Mouse (Mus musculus): ENCODE measurements around the gene Slc25a47. TPM values are rescaled to one million over a fixed set of nuclear protein-coding genes. Genes with fewer than 3 reads are reported as not detected.

The Slc25a47 gene
- polyA plus RNA-seq, 1 experiment from 2014 or later, result 32.5 TPM

DNA sequence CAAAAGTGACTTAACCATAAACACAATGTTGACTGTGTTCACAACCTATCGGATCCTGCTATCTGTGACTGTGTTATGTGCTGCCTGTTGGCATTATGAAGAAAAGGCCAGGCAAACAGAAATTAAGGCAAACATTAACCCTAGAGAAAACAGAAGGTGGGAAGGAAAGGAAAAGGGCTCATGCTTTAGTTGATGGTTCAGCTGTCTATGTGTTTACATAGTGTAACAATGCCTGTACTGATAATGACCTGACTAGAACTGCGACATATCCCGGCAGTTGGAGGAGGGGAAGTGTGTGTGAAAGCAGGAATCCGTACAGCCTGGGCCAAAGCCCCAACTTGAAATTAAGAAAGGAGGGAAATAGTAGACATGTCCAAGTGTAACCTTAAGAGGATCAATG is 51.2 kb downstream of the Slc25a47 start:
- no peak overlapping the region for H3K27ac ChIP-seq (ENCODE audit: low read length)

DNA sequence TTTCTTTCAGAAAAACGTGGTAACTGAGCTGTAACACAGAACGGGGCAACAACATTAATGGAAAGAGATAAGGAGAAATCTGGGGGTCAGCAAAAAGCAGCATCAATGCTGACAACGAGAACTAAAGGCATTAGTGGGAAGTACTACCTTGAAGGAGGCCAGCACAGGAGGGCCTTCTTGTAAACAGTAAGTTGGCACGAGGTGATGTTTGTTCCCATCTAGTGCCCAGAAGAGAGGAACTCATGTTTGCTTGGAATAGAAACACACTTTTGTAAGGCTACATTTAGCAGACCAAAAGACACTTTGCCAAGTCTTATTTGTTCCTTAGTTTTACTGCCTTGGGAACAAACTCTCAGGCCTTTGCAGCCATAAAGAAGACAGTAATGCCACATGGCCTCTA is 52.8 kb downstream of the Slc25a47 start:
- H3K4me2 ChIP-seq (ENCODE audit: low read depth, low read length), result no peak overlapping the region
- H3K9ac ChIP-seq (ENCODE audit: low read depth, low read length), result no peak overlapping the region
- no peaks in the 10 kb centered on the region for H3K9me3 ChIP-seq (replicated peaks; ENCODE audit: control insufficient read depth, low read length)
- peaks cover 9% of the 10 kb centered on the region for H3K4me1 ChIP-seq (ENCODE audit: control insufficient read depth, low read depth, low read length)
- no peak overlapping the region for H3K27ac ChIP-seq (ENCODE audit: low read length)
- H3K4me3 ChIP-seq (ENCODE audit: low read depth, low read length), result no peak overlapping the region
- WGBS (ENCODE audit: insufficient replicate concordance), result 52% methylated on average over 4 of the region's 4 CpGs
- no peak for ATAC-seq (ENCODE audit: low read depth)
- peaks cover 5% of the 10 kb centered on the region for H3K36me3 ChIP-seq (ENCODE audit: control insufficient read depth, insufficient read depth)
- no peaks in the 10 kb centered on the region for H3K27me3 ChIP-seq (ENCODE audit: control insufficient read depth, insufficient read depth, low read depth, low read length)

More for the DNA sequence above, 51.2 kb downstream of the Slc25a47 start:
- no peak overlapping the region for H3K4me2 ChIP-seq (ENCODE audit: low read depth, low read length)
- peaks cover 5% of the 10 kb centered on the region for H3K36me3 ChIP-seq (ENCODE audit: control insufficient read depth, insufficient read depth)
- no peak overlapping the region for H3K9ac ChIP-seq (ENCODE audit: low read depth, low read length)
- no peak overlapping the region for H3K4me3 ChIP-seq (ENCODE audit: low read depth, low read length)
- 67% methylated on average over 4 of the region's 4 CpGs for WGBS (ENCODE audit: insufficient replicate concordance)
- H3K27me3 ChIP-seq (ENCODE audit: control insufficient read depth, insufficient read depth, low read depth, low read length), result no peaks in the 10 kb centered on the region
- H3K4me1 ChIP-seq (ENCODE audit: control insufficient read depth, low read depth, low read length), result no peaks in the 10 kb centered on the region
- H3K9me3 ChIP-seq (replicated peaks; ENCODE audit: control insufficient read depth, low read length), result no peaks in the 10 kb centered on the region
- ATAC-seq (ENCODE audit: low read depth), result peak; percentile 78

DNA sequence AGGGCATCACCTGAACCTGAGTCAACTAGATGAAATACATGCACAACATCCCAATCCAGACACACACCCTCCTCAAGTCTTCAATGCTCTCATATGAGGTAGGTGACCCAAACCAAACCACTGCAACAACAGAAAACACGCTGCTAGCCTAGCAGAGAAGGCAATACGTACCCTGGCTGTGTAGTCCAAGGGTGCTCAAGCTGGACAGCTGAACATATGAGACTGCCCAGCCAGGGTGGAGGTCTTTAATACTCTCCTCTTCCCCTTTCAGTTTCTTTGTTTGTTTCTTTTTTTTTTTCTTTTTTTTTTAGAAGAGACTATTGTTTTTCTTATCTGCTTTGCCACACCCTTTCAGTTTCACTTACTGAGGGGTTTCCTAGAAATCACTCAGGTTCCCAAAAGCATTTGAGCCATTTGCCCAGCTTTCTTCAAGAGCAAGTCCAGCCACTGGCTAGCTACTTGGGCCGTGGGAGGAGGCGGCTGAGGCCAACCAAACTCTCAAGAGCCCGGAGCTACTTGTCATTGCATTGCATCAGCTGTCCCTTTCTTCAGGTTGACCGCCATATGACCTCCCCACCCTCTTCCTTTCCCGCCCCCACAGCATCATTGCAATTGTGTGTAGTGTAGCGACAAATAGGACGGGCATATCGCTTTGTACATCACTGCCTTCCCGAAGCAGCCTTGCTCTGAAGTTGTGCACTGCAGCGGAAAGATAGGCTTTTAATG is 57.3 kb downstream of the Slc25a47 start, which contains the start of gene Wdr25:
TSS of gene Wdr25 (plus strand) at position 643 of the 726 bp plus-strand sequence.
- Histone ChIP-seq H3K27ac (ENCODE audit: low read length) (peak within 1 kb of the TSS; percentile 13), H3K36me3 (ENCODE audit: control insufficient read depth, insufficient read depth) (0 out of 2 replicates have a peak, but pooled peaks cover under 1% of the 10 kb centered on the region), H3K9me3 (replicated peaks; ENCODE audit: control insufficient read depth, low read length) (no peaks in the 10 kb centered on the region), H3K4me1 (ENCODE audit: control insufficient read depth, low read depth, low read length) (peaks cover 16% of the 10 kb centered on the region), H3K27me3 (ENCODE audit: control insufficient read depth, insufficient read depth, low read depth, low read length) (no peaks in the 10 kb centered on the region), H3K9ac (ENCODE audit: low read depth, low read length) (peak within 1 kb of the TSS; percentile 78), H3K4me2 (ENCODE audit: low read depth, low read length) (peak within 1 kb of the TSS; percentile 92), H3K4me3 (ENCODE audit: low read depth, low read length) (peak within 1 kb of the TSS; percentile 85)
- 14% methylated on average over 12 of the region's 12 CpGs for WGBS (ENCODE audit: insufficient replicate concordance)
- no peak for ATAC-seq (ENCODE audit: low read depth)

DNA sequence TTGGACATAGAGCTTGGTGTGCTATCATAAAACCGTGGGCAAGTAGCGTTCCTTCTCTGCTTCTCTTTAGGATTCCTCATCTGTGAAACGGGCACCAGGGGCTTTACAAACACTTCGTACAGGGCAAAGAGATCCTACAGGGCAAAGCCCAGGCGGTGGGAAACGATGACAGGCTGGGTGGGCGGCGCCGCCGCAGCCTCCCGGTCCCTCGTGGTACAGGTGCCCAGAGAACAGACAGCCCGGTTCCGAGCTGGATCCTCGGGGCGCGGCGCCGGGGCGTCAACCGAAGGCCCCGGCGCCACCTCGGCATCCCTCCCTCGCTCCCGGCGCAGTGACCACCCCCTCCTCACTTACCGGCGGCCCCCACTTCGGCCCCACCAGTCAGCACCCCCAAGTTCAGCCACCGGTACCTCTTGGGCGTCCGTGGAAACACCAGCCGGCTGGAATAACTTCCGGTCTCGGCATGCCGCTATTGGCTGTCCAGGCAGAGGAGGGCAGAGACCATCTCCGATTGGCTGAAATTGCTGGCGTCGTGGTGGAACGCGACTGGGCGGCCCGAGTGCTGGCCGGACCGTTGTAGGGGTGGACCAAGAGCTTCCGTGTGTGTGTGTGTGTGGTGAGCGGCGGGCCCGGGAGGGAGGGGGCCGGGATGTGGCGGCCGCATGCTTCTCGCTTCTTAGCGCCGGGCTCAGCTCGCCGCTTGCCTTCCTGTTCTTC is 58.0 kb downstream of the Slc25a47 start, which contains the start of gene Wars:
TSS of gene Wars (minus strand) at position 460 of the 717 bp plus-strand sequence.
- Histone ChIP-seq H3K27me3 (ENCODE audit: control insufficient read depth, insufficient read depth, low read depth, low read length) (no peaks in the 10 kb centered on the region), H3K4me1 (ENCODE audit: control insufficient read depth, low read depth, low read length) (peaks cover 16% of the 10 kb centered on the region), H3K9me3 (replicated peaks; ENCODE audit: control insufficient read depth, low read length) (no peaks in the 10 kb centered on the region), H3K36me3 (ENCODE audit: control insufficient read depth, insufficient read depth) (no peaks in the 10 kb centered on the region), H3K4me2 (ENCODE audit: low read depth, low read length) (peak within 1 kb of the TSS; percentile 92), H3K9ac (ENCODE audit: low read depth, low read length) (peak within 1 kb of the TSS; percentile 78), H3K4me3 (ENCODE audit: low read depth, low read length) (peak within 1 kb of the TSS; percentile 85), H3K27ac (ENCODE audit: low read length) (peak within 1 kb of the TSS; percentile 13)
- ATAC-seq (ENCODE audit: low read depth), result peak; percentile 100
- under 1% methylated on average over 58 of the region's 58 CpGs for WGBS (ENCODE audit: insufficient replicate concordance)

DNA sequence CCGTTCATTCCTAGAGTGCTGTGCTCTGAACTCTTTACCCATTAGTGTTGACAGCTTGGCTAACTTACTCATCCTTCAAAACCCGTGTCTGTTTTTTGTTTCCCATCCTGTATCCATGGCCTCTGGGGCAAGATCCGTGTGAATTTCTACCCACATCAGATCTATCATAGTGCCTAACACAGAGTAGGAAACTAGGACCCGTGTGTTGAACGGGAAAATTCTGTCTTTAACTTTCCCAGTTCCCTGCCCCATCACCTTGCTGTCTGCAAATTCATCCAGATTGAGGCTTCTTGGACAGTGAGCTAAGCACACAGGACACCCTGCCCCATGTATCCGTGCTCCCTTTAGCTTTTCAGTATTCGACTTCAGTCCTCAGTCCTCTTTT is 58.6 kb downstream of the Slc25a47 start:
- Histone ChIP-seq H3K9me3 (replicated peaks; ENCODE audit: control insufficient read depth, low read length) (no peaks in the 10 kb centered on the region), H3K36me3 (ENCODE audit: control insufficient read depth, insufficient read depth) (no peaks in the 10 kb centered on the region), H3K9ac (ENCODE audit: low read depth, low read length) (peak overlapping the region; percentile 73), H3K4me2 (ENCODE audit: low read depth, low read length) (peak overlapping the region; percentile 92), H3K4me3 (ENCODE audit: low read depth, low read length) (peak overlapping the region; percentile 85), H3K4me1 (ENCODE audit: control insufficient read depth, low read depth, low read length) (peaks cover 16% of the 10 kb centered on the region), H3K27ac (ENCODE audit: low read length) (no peak overlapping the region; the same call in 1 of the 2 replicates), H3K27me3 (ENCODE audit: control insufficient read depth, insufficient read depth, low read depth, low read length) (no peaks in the 10 kb centered on the region)
- no peak for ATAC-seq (ENCODE audit: low read depth)
- WGBS (ENCODE audit: insufficient replicate concordance), result under 1% methylated on average over 7 of the region's 7 CpGs

DNA sequence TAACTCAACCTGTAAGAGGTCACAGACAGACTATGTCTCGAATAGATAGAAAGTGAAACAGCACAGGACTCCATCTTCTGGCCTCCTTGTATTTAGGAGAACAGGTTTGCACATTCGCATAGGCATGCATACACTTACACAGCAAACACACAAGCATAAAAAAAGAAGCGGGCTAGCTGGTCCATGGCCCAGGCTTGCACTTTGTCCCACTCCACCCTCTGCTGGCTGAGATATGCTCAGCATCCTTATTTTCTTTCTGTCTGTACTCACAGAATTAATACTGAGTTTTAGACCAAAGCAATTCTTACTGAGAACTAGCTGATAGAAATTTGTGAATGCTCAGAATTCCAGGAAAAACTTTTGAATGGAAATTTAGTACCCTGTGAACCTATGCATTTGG is 60.2 kb downstream of the Slc25a47 start:
- no peaks in the 10 kb centered on the region for H3K27me3 ChIP-seq (ENCODE audit: control insufficient read depth, insufficient read depth, low read depth, low read length)
- H3K4me2 ChIP-seq (ENCODE audit: low read depth, low read length), result no peak overlapping the region
- H3K27ac ChIP-seq (ENCODE audit: low read length), result no peak overlapping the region
- no peak overlapping the region for H3K9ac ChIP-seq (ENCODE audit: low read depth, low read length)
- no peak for ATAC-seq (ENCODE audit: low read depth)
- H3K36me3 ChIP-seq (ENCODE audit: control insufficient read depth, insufficient read depth), result no peaks in the 10 kb centered on the region
- no peak overlapping the region for H3K4me3 ChIP-seq (ENCODE audit: low read depth, low read length)
- peaks cover 16% of the 10 kb centered on the region for H3K4me1 ChIP-seq (ENCODE audit: control insufficient read depth, low read depth, low read length)
- H3K9me3 ChIP-seq (replicated peaks; ENCODE audit: control insufficient read depth, low read length), result no peaks in the 10 kb centered on the region
- WGBS (ENCODE audit: insufficient replicate concordance), result 49% methylated on average over 3 of the region's 3 CpGs

DNA sequence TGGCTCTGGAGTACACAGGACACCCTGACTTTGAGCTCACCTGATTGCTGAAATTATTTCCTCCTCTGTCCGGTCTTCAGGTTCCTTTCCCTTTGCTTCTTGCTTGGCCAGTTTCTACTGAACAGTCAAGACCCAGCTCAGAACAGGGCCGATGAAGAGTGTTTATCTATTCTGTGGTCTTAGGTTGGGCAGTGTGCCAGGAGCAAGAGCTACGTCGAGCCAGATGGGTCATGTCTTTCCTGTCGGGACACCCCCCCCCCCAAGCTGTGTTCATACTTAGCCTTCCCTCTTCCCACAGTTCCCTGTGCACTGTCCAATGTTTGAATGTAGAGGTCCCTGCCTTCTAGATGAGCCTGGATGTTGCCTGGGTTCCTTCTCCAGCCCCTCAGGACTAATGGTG is 65.5 kb downstream of the Slc25a47 start:
- Histone ChIP-seq H3K9me3 (replicated peaks; ENCODE audit: control insufficient read depth, low read length) (no peaks in the 10 kb centered on the region), H3K4me2 (ENCODE audit: low read depth, low read length) (no peak overlapping the region), H3K27ac (ENCODE audit: low read length) (no peak overlapping the region), H3K27me3 (ENCODE audit: control insufficient read depth, insufficient read depth, low read depth, low read length) (no peaks in the 10 kb centered on the region), H3K4me3 (ENCODE audit: low read depth, low read length) (no peak overlapping the region), H3K4me1 (ENCODE audit: control insufficient read depth, low read depth, low read length) (no peaks in the 10 kb centered on the region; the same call in 1 of the 2 replicates), H3K36me3 (ENCODE audit: control insufficient read depth, insufficient read depth) (no peaks in the 10 kb centered on the region), H3K9ac (ENCODE audit: low read depth, low read length) (no peak overlapping the region)
- WGBS (ENCODE audit: insufficient replicate concordance), result 29% methylated on average over 5 of the region's 5 CpGs
- no peak for ATAC-seq (ENCODE audit: low read depth)

DNA sequence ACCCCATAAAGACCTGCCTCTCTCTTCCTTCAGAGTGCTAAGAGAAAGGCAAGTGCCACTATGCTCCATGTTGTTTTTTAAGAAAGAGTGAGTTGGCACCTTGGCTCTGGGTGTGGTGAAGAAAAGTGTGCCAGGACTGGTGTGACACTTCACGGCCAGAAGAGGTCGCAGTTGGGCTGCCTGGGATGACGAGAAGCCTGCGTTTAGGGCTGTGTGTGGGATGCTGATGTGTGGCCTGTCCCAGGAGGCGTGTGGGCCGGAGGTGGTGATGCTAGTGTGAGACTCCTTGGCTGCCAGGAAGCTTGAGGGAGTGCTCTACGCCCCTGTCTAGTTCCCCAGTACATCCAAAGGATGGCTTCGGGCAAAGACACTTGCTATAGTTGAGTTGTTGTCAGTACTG is 67.1 kb downstream of the Slc25a47 start:
- WGBS (ENCODE audit: insufficient replicate concordance), result 24% methylated on average over 8 of the region's 8 CpGs
- H3K9ac ChIP-seq (ENCODE audit: low read depth, low read length), result no peak overlapping the region

More for the DNA sequence above, 67.1 kb downstream of the Slc25a47 start:
- Histone ChIP-seq H3K4me2 (ENCODE audit: low read depth, low read length) (no peak overlapping the region), H3K27ac (ENCODE audit: low read length) (no peak overlapping the region), H3K27me3 (ENCODE audit: control insufficient read depth, insufficient read depth, low read depth, low read length) (no peaks in the 10 kb centered on the region), H3K36me3 (ENCODE audit: control insufficient read depth, insufficient read depth) (no peaks in the 10 kb centered on the region), H3K4me1 (ENCODE audit: control insufficient read depth, low read depth, low read length) (no peaks in the 10 kb centered on the region; the same call in 1 of the 2 replicates), H3K4me3 (ENCODE audit: low read depth, low read length) (no peak overlapping the region), H3K9me3 (replicated peaks; ENCODE audit: control insufficient read depth, low read length) (no peaks in the 10 kb centered on the region)
- ATAC-seq (ENCODE audit: low read depth), result peak; percentile 47

Measured in liver, embryonic 16.5 days (tissue).